15 mouse cellular contexts compared by ENCODE assay signal in the genomic region with DNA sequence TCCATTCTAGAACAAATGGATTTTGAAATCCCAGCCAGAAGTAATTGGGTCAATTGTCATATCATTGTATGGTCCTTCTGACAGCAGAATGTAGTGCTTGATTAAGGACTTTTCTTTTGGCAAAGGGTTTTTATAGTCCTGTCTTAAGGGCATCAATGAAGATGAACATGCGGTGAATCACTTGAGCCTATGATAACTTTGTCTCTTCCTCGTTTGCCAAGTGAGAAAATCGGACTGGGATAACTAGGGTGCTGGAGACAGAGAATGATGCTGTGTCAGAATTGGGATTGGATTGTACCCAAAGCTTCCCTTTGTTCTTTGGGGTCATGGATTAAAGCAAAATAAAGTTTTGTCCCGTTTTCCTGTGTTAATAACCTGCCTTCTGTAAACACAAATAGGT.
"Had no signal": no experiment of that assay in that cellular context is flagged by ENCODE, and none has a peak within 500 bp of the region (broad histone marks: within the 10 kb centered on the region; RNA-seq: fewer than 3 reads in every experiment).

No protein-coding gene starts in this region.

- H3K9ac ChIP-seq: lung, embryonic 14.5 days; midbrain, embryonic 12.5 days; neural tube, embryonic 13.5 days; neural tube, embryonic 15.5 days had no signal

- H3K27me3 ChIP-seq: midbrain, embryonic 12.5 days; neural tube, embryonic 13.5 days; neural tube, embryonic 15.5 days had no signal

- H3K9me3 ChIP-seq: midbrain, embryonic 10.5 days; midbrain, embryonic 12.5 days; neural tube, embryonic 13.5 days; neural tube, embryonic 15.5 days had no signal

- H3K27ac ChIP-seq: midbrain, embryonic 10.5 days; midbrain, embryonic 12.5 days; neural tube, embryonic 13.5 days; neural tube, embryonic 15.5 days had no signal

- DNase-seq: lung, embryonic 14.5 days; lung, postnatal 10 days; lung, postnatal 4 days; right cerebral cortex, adult 18-20 months; right cerebral cortex, postnatal 25 days; right cerebral cortex, postnatal 4 days; spleen, adult 18-20 months; thymus, adult 18-20 months; thymus, postnatal 14 days; thymus, postnatal 36 days had no signal

- H3K4me2 ChIP-seq: lung, embryonic 14.5 days; midbrain, embryonic 12.5 days; neural tube, embryonic 13.5 days; neural tube, embryonic 15.5 days had no signal

- H3K4me3 ChIP-seq: midbrain, embryonic 10.5 days; midbrain, embryonic 12.5 days; myocyte; neural tube, embryonic 13.5 days; neural tube, embryonic 15.5 days had no signal

- H3K36me3 ChIP-seq: midbrain, embryonic 10.5 days; midbrain, embryonic 12.5 days; neural tube, embryonic 13.5 days; neural tube, embryonic 15.5 days had no signal
